Mouse (Mus musculus) heart, embryonic 10.5 days (tissue): Measurements from ENCODE around the gene Dcun1d3. TPM values are rescaled to one million over a fixed set of nuclear protein-coding genes. Genes with fewer than 3 reads are reported as not detected.

Experiments used
- DNase-seq: peaks from one replicate; pipeline ENCODE4 v3.0.0-alpha.2; 2017; ENCODE audit warnings: low spot score
- H3K27ac ChIP-seq: fragments of 300-500 bp; sonication (generic); 2 replicates; pipeline ENCODE4 v1.5.1; 2016; ENCODE audit warnings: mild to moderate bottlenecking
- H3K27me3 ChIP-seq: fragments of 300-500 bp; sonication (generic); 2 replicates; pipeline ENCODE4 v1.6.1; 2016; ENCODE audit warnings: mild to moderate bottlenecking; ENCODE audit not compliant: poor library complexity, insufficient read depth, severe bottlenecking
- H3K36me3 ChIP-seq: fragments of 300-500 bp; sonication (generic); 2 replicates; pipeline ENCODE4 v1.6.1; 2016; ENCODE audit warnings: mild to moderate bottlenecking, moderate library complexity
- H3K4me1 ChIP-seq: fragments of 300-500 bp; sonication (generic); 2 replicates; pipeline ENCODE4 v1.6.1; 2016; ENCODE audit warnings: mild to moderate bottlenecking
- H3K4me3 ChIP-seq: fragments of 300-500 bp; sonication (generic); 2 replicates; pipeline ENCODE4 v1.5.1; 2016; ENCODE audit warnings: mild to moderate bottlenecking, moderate library complexity
- H3K9me3 ChIP-seq: fragments of 300-500 bp; sonication (generic); 2 replicates; pipeline ENCODE4 v1.6.1; 2016; ENCODE audit warnings: mild to moderate bottlenecking, moderate library complexity
- WGBS: fragments of 180-500 bp; shearing (Covaris S2); methylation state at CpG from one replicate; pipeline ENCODE4 v1.1.7; 2016; 5-methylcytosine and 5-hydroxymethylcytosine counted together
- polyA plus RNA-seq: library from polyadenylated mRNA; unstranded; fragments of >200 nt; fragmentation: Nextera tagmentation; extraction: Ambion mirVana; gene quantifications from 2 replicates; pipeline ENCODE4 v1.2.1, GENCODE M21; 2016

The Dcun1d3 gene
- polyA plus RNA-seq, 1 experiment from 2014 or later: 7.4 TPM

DNA sequence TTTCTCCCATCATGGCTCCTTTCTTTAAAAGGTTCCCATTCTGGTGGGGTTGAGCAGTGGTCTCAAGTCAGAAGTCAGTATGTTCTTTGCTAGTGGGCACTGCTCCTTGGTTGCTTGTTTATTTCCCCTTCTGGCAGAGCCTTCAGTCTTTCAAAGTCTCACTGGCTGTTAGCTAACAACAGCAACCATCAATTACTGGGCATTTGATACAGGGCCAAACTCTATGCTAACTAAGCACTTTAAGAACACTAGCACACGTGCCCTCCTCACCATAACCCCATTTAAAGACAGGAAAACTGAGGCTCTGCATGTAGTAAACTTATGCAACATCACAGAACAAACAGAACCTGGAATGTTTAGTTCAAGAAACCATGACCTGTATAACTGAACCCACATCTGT is 33.9 kb downstream of the Dcun1d3 start:
- H3K27ac ChIP-seq: peak overlapping the region; percentile 65
- H3K36me3 ChIP-seq: peaks cover 19% of the 10 kb centered on the region
- H3K4me1 ChIP-seq: peaks cover 31% of the 10 kb centered on the region
- 75% methylated on average over 1 of the region's 1 CpGs for WGBS
- H3K4me3 ChIP-seq: no peak overlapping the region
- H3K27me3 ChIP-seq: no peaks in the 10 kb centered on the region
- DNase-seq: no peak
- H3K9me3 ChIP-seq: no peaks in the 10 kb centered on the region

GRCm38 (mm10) chr7:119861335-119862091 is 34.6 kb downstream of the Dcun1d3 start:
- Histone ChIP-seq H3K36me3 (peaks cover 19% of the 10 kb centered on the region), H3K4me1 (peaks cover 31% of the 10 kb centered on the region), H3K27ac (peak overlapping the region; percentile 65), H3K4me3 (no peak overlapping the region), H3K9me3 (no peaks in the 10 kb centered on the region), H3K27me3 (no peaks in the 10 kb centered on the region)
- WGBS: 46% methylated on average over 6 of the region's 6 CpGs
- DNase-seq: peak; percentile 79

GRCm38 (mm10) chr7:119860971-119861334 is 35.1 kb downstream of the Dcun1d3 start:
- Histone ChIP-seq H3K36me3 (peaks cover 22% of the 10 kb centered on the region), H3K27me3 (no peaks in the 10 kb centered on the region), H3K4me1 (peaks cover 31% of the 10 kb centered on the region), H3K4me3 (no peak overlapping the region), H3K9me3 (no peaks in the 10 kb centered on the region), H3K27ac (peak overlapping the region; percentile 65)
- no peak for DNase-seq

DNA sequence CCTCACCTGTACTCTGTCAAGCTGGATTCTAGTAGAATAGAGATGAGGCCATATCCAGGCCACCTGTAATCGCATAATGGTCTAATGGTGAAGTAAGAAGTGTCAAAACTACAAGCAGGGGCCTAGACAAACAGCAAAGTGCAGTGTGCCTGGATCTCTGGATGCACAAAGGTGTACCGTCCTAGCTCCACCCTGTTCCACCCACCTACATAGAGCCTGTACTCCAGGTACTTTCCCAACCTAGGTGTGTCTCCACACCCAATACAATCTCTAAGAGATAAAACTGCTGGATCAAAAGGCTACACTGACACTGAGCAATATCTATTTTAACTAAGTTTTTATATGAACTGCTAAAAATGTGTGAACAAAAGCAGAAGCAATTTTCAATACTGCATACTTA is 35.5 kb downstream of the Dcun1d3 start:
- peaks cover 31% of the 10 kb centered on the region for H3K4me1 ChIP-seq
- H3K27me3 ChIP-seq: no peaks in the 10 kb centered on the region
- H3K4me3 ChIP-seq: no peak overlapping the region
- H3K9me3 ChIP-seq: no peaks in the 10 kb centered on the region
- 88% methylated on average over 2 of the region's 2 CpGs for WGBS
- H3K36me3 ChIP-seq: peaks cover 22% of the 10 kb centered on the region
- DNase-seq: no peak
- H3K27ac ChIP-seq: no peak overlapping the region

DNA sequence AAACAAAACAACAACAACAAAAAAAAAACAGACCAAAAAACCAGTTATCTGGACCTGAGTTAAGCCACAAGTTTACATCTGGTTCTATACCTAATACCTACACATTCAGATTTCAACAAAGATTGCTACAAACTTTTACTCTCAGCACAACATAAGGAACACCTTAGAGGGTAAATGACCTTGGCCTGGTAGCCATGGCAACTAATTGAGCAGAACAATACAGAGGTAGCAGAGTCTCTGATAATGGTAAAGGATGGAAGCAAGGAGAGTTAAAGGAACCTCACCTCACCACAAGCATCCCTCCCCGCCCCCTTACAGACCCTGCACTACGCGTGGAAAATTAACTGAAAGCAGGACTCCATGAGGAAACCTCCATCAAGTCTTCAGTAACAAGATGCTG is 36.0 kb downstream of the Dcun1d3 start:
- Histone ChIP-seq H3K9me3 (no peaks in the 10 kb centered on the region), H3K27ac (no peak overlapping the region), H3K36me3 (peaks cover 22% of the 10 kb centered on the region), H3K4me3 (no peak overlapping the region), H3K4me1 (peaks cover 31% of the 10 kb centered on the region), H3K27me3 (no peaks in the 10 kb centered on the region)
- DNase-seq: no peak
- WGBS: 87% methylated on average over 3 of the region's 3 CpGs

GRCm38 (mm10) chr7:119859476-119859875 is 36.6 kb downstream of the Dcun1d3 start:
- Histone ChIP-seq H3K36me3 (peaks cover 22% of the 10 kb centered on the region), H3K27me3 (no peaks in the 10 kb centered on the region), H3K9me3 (no peaks in the 10 kb centered on the region), H3K4me1 (peaks cover 30% of the 10 kb centered on the region), H3K4me3 (no peak overlapping the region), H3K27ac (no peak overlapping the region)
- 80% methylated on average over 6 of the region's 6 CpGs for WGBS
- no peak for DNase-seq

GRCm38 (mm10) chr7:119855031-119855430 is 41.1 kb downstream of the Dcun1d3 start:
- H3K36me3 ChIP-seq: peaks cover 32% of the 10 kb centered on the region
- no peak overlapping the region for H3K4me3 ChIP-seq
- H3K27me3 ChIP-seq: no peaks in the 10 kb centered on the region
- peaks cover under 1% of the 10 kb centered on the region; the same call in 1 of the 2 replicates for H3K4me1 ChIP-seq
- DNase-seq: no peak
- H3K9me3 ChIP-seq: no peaks in the 10 kb centered on the region
- H3K27ac ChIP-seq: no peak overlapping the region

DNA sequence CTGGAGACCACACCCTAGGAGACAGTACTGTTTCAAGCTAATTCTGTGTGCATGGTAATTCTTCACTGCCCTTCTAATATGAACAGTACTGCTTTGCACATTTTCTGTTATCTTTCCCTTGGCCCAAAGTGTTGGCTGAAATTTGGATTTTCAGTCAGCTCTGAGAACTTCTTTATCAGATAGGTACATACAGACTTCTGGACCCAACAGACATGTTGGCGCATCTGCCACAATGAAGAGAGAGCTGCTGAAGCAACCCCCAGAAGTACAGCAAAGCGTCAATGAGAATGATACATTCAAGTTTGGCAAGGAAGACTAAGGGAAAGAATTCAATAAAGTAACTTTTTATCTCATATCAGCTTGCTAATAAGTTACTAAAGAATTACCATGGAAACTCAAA is 41.7 kb downstream of the Dcun1d3 start:
- Histone ChIP-seq H3K4me3 (no peak overlapping the region), H3K27ac (no peak overlapping the region), H3K27me3 (no peaks in the 10 kb centered on the region), H3K36me3 (peaks cover 31% of the 10 kb centered on the region), H3K4me1 (no peaks in the 10 kb centered on the region), H3K9me3 (no peaks in the 10 kb centered on the region)
- DNase-seq: no peak
- WGBS: 94% methylated on average over 2 of the region's 2 CpGs

GRCm38 (mm10) chr7:119853186-119853585 is 42.9 kb downstream of the Dcun1d3 start:
- H3K4me1 ChIP-seq: no peaks in the 10 kb centered on the region
- no peaks in the 10 kb centered on the region for H3K9me3 ChIP-seq
- no peaks in the 10 kb centered on the region for H3K27me3 ChIP-seq
- DNase-seq: no peak
- H3K27ac ChIP-seq: no peak overlapping the region
- 89% methylated on average over 1 of the region's 1 CpGs for WGBS
- no peak overlapping the region for H3K4me3 ChIP-seq
- peaks cover 25% of the 10 kb centered on the region for H3K36me3 ChIP-seq

- H3K9me3 ChIP-seq: no peaks in the 10 kb centered on the region
- no peak for DNase-seq
- no peaks in the 10 kb centered on the region for H3K4me1 ChIP-seq
- no peak overlapping the region for H3K27ac ChIP-seq
- no peaks in the 10 kb centered on the region for H3K27me3 ChIP-seq
- H3K4me3 ChIP-seq: no peak overlapping the region
- H3K36me3 ChIP-seq: peaks cover 18% of the 10 kb centered on the region; the same call in 1 of the 2 replicates
Measured at GRCm38 (mm10) chr7:119852494-119852893, 43.6 kb downstream of the Dcun1d3 start.

DNA sequence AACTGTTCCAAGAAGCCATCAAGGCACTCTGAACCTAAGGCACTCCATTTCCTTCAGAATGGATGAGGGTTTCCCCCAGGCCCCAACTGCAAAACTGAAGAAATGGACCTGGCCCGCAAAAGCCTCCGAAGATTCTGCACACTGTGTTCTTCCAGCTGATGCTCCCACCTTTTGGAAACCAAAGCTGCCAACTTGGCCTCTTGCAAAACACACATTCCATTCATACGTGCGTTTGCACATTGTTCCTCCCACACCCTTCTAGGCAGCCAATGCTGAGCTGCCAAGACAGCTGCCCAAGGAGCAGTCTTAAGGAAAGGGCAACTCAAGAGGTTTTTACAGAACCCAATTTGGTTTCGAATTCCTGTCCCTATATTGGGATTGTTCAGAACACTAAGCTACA is 45.4 kb downstream of the Dcun1d3 start:
- 74% methylated on average over 5 of the region's 5 CpGs for WGBS
- no peak for DNase-seq
- peaks cover 12% of the 10 kb centered on the region; the same call in 1 of the 2 replicates for H3K36me3 ChIP-seq
- no peaks in the 10 kb centered on the region for H3K4me1 ChIP-seq
- no peaks in the 10 kb centered on the region for H3K9me3 ChIP-seq
- no peak overlapping the region for H3K27ac ChIP-seq
- no peaks in the 10 kb centered on the region for H3K27me3 ChIP-seq
- no peak overlapping the region for H3K4me3 ChIP-seq

DNA sequence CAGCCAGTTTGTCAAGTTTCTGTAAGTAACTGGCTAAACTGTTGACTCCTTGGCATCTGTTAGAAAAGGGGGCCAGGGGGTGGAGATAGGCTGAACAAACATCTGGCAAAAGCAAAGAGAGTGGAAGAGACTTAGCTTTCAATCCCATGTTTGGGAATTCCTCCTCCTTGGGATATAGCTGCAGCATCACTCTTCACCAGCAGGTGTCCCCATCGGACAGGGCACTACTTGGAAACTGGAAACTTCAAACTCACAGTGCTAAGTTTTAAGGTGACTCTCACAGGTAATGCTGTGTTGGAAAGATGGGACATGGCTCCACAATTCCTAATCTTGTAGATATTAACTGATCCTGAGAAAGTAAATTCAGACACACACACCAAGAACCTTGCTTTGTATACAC is 47.0 kb downstream of the Dcun1d3 start:
- Histone ChIP-seq H3K36me3 (peaks cover 20% of the 10 kb centered on the region; the same call in 1 of the 2 replicates), H3K4me3 (no peak overlapping the region), H3K27ac (no peak overlapping the region), H3K27me3 (no peaks in the 10 kb centered on the region), H3K4me1 (no peaks in the 10 kb centered on the region), H3K9me3 (no peaks in the 10 kb centered on the region)
- WGBS: 0% methylated on average over 1 of the region's 1 CpGs
- DNase-seq: peak; percentile 76

- DNase-seq: no peak
- H3K36me3 ChIP-seq: peaks cover 15% of the 10 kb centered on the region; the same call in 1 of the 2 replicates
- WGBS: 89% methylated on average over 2 of the region's 2 CpGs
Measured at GRCm38 (mm10) chr7:119847396-119847795, 48.7 kb downstream of the Dcun1d3 start.

DNA sequence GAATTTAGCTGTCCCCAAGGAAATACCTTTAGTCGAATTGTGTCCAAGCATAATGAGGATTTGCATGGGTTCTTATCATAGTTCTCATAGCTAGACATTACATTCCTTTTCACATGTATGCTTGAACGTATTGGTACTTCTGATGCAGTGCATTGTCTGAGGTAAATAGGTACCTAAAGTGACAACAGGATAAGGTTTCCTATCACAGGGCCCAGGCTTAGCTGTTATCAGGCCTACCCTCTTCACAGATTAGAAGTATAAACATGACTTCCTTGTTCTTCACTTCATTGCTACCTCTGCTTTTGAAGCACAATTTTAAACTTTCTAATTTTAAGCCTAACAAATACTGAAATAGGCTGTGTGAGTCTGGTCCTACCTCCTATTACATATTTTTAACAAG is 50.6 kb downstream of the Dcun1d3 start:
- 58% methylated on average over 2 of the region's 2 CpGs for WGBS
- Histone ChIP-seq H3K4me1 (no peaks in the 10 kb centered on the region), H3K27me3 (no peaks in the 10 kb centered on the region), H3K9me3 (no peaks in the 10 kb centered on the region), H3K27ac (no peak overlapping the region), H3K36me3 (peaks cover 18% of the 10 kb centered on the region), H3K4me3 (no peak overlapping the region)
- DNase-seq: no peak

More at GRCm38 (mm10) chr7:119847396-119847795, 48.7 kb downstream of the Dcun1d3 start:
- Histone ChIP-seq H3K4me3 (no peak overlapping the region), H3K27ac (no peak overlapping the region), H3K4me1 (no peaks in the 10 kb centered on the region), H3K9me3 (no peaks in the 10 kb centered on the region), H3K27me3 (no peaks in the 10 kb centered on the region)
